ENCODE assay signal across 20 mouse cellular contexts in genomic region chr11:79107934-79108333, GRCm38 (mm10).
"Had no signal": no experiment of that assay in that cellular context is flagged by ENCODE, and none has a peak within 500 bp of the region (broad histone marks: within the 10 kb centered on the region; RNA-seq: fewer than 3 reads in every experiment).

No protein-coding gene starts in this region.

- DNase-seq: liver, embryonic 13.5 days; liver, postnatal 0 days; lung, adult 2 months; lung, postnatal 14 days; lung, postnatal 36 days; right cerebral cortex, postnatal 14 days; thymus, adult 18-20 months; thymus, postnatal 14 days; thymus, postnatal 36 days had no signal

- H3K27ac ChIP-seq: liver, embryonic 13.5 days; liver, embryonic 15.5 days; lung, embryonic 15.5 days; macrophage; midbrain, embryonic 13.5 days; midbrain, embryonic 15.5 days; neural tube, embryonic 12.5 days; stomach, embryonic 15.5 days; stomach, postnatal 0 days had no signal

- H3K9ac ChIP-seq: liver, embryonic 13.5 days; liver, embryonic 15.5 days; liver, postnatal 0 days; lung, embryonic 15.5 days; midbrain, embryonic 13.5 days; midbrain, embryonic 15.5 days; neural tube, embryonic 12.5 days; stomach, embryonic 15.5 days had no signal

- H3K36me3 ChIP-seq: liver, embryonic 13.5 days; liver, embryonic 15.5 days; lung, embryonic 15.5 days; midbrain, embryonic 13.5 days; midbrain, embryonic 15.5 days; neural tube, embryonic 12.5 days; stomach, embryonic 15.5 days had no signal

- H3K27me3 ChIP-seq: liver, embryonic 13.5 days; liver, embryonic 15.5 days; lung, embryonic 15.5 days; megakaryocyte, embryonic 14.5 days; midbrain, embryonic 13.5 days; midbrain, embryonic 15.5 days; neural tube, embryonic 12.5 days; stomach, embryonic 15.5 days had no signal

- ATAC-seq: liver, postnatal 0 days; lung, postnatal 0 days; midbrain, embryonic 13.5 days; midbrain, embryonic 15.5 days had no signal

- H3K4me2 ChIP-seq: liver, embryonic 13.5 days; liver, embryonic 15.5 days; lung, embryonic 15.5 days; midbrain, embryonic 11.5 days; midbrain, embryonic 13.5 days; midbrain, embryonic 15.5 days; neural tube, embryonic 12.5 days; stomach, embryonic 15.5 days had no signal

- H3K4me3 ChIP-seq: liver, embryonic 13.5 days; liver, embryonic 15.5 days; lung, embryonic 15.5 days; megakaryocyte, embryonic 14.5 days; midbrain, embryonic 13.5 days; midbrain, embryonic 15.5 days; neural tube, embryonic 12.5 days; stomach, embryonic 15.5 days had no signal

- H3K9me3 ChIP-seq: liver, embryonic 13.5 days; liver, embryonic 15.5 days; lung, embryonic 15.5 days; megakaryocyte, embryonic 14.5 days; midbrain, embryonic 13.5 days; midbrain, embryonic 15.5 days; neural tube, embryonic 12.5 days; stomach, embryonic 15.5 days had no signal
